Mouse (Mus musculus) left cerebral cortex, adult 11 months (tissue): ENCODE measurements around the gene Chrm2.
A peak's percentile ranks its signal among the peaks of the same experiment; 100 is the strongest.

ENCODE experiments used
- DNase-seq: peaks from one replicate; pipeline ENCODE4 v3.0.0; 2022; ENCODE audit warnings: low spot score

The Chrm2 gene

GRCm38 (mm10) chr6:36387612-36388400 lies at the start of gene Chrm2:
Chrm2 (plus strand) TSS chr6:36388084.
- DNase-seq: no peak

GRCm38 (mm10) chr6:36373983-36374382 lies 13.9 kb upstream of the Chrm2 start:
- DNase-seq: no peak

- no peak for DNase-seq
Observed at GRCm38 (mm10) chr6:36377936-36378335, 9.9 kb upstream of the Chrm2 start.

- DNase-seq: no peak
Observed at GRCm38 (mm10) chr6:36384102-36384501, 3.8 kb upstream of the Chrm2 start.

GRCm38 (mm10) chr6:36388401-36389259 lies 746 bp downstream of the Chrm2 start:
- DNase-seq: no peak

- DNase-seq: no peak
Observed at GRCm38 (mm10) chr6:36389260-36389965, 1.5 kb downstream of the Chrm2 start.

- no peak for DNase-seq
Observed at GRCm38 (mm10) chr6:36393705-36394104, 5.8 kb downstream of the Chrm2 start.

- no peak for DNase-seq
Observed at GRCm38 (mm10) chr6:36405139-36405538, 17.3 kb downstream of the Chrm2 start.

- no peak for DNase-seq
Observed at GRCm38 (mm10) chr6:36409016-36409415, 21.1 kb downstream of the Chrm2 start.

GRCm38 (mm10) chr6:36410057-36410456 lies 22.2 kb downstream of the Chrm2 start:
- no peak for DNase-seq

GRCm38 (mm10) chr6:36419716-36420115 lies 31.8 kb downstream of the Chrm2 start:
- DNase-seq: no peak

- peak; percentile 24 for DNase-seq
Observed at GRCm38 (mm10) chr6:36437964-36438363, 50.1 kb downstream of the Chrm2 start.

GRCm38 (mm10) chr6:36439218-36439617 lies 51.3 kb downstream of the Chrm2 start:
- DNase-seq: no peak

- no peak for DNase-seq
Observed at GRCm38 (mm10) chr6:36451480-36451879, 63.6 kb downstream of the Chrm2 start.

- DNase-seq: no peak
Observed at GRCm38 (mm10) chr6:36455071-36455470, 67.2 kb downstream of the Chrm2 start.

- DNase-seq: no peak
Observed at GRCm38 (mm10) chr6:36457015-36457414, 69.1 kb downstream of the Chrm2 start.

GRCm38 (mm10) chr6:36464008-36464407 lies 76.1 kb downstream of the Chrm2 start:
- no peak for DNase-seq

- DNase-seq: no peak
Observed at GRCm38 (mm10) chr6:36484132-36484665, 96.3 kb downstream of the Chrm2 start.

- DNase-seq: no peak
Observed at GRCm38 (mm10) chr6:36507008-36507663, 119.3 kb downstream of the Chrm2 start.

- DNase-seq: no peak
Observed at GRCm38 (mm10) chr6:36507946-36508345, 120.1 kb downstream of the Chrm2 start.

- DNase-seq: no peak
Observed at GRCm38 (mm10) chr6:36508469-36508868, 120.6 kb downstream of the Chrm2 start.

GRCm38 (mm10) chr6:36516508-36516907 lies 128.6 kb downstream of the Chrm2 start:
- no peak for DNase-seq
